Mouse (Mus musculus): ENCODE data around the gene C2cd2l.

GRCm38 (mm10) chr9:44268432-44268831 lies 51.7 kb downstream of the C2cd2l start, which contains the start of gene Nlrx1:
- TF ChIP-seq POLR2A (IDR thresholded peaks at IDR 0.05; ENCODE audit: control insufficient read depth, low read depth, low read length) (no peak), CTCF (IDR thresholded peaks at IDR 0.05; ENCODE audit: control insufficient read depth, insufficient read depth, insufficient replicate concordance, low read depth, low read length) (no peak)
